Mouse (Mus musculus) CH12F3 (cell line): ENCODE data around the gene Btbd18.

Experiments
- in situ Hi-C: fragments of 300-500 bp; cut with MboI; formaldehyde crosslinking; loops from 2 replicates; pipeline ENCODE4 v1.14.3; 2020; ENCODE audit warnings: low sequenced_read_pairs

Gene Btbd18

GRCm38 (mm10) chr2:84695007-84695695 lies 36.3 kb downstream of the Btbd18 start:
- in situ Hi-C loops, result no loop called here

- in situ Hi-C loops, result loop anchor here (25.0 kb wide), 1 partner anchor 334 kb away; the partner anchor contains the start of genes P2rx3, Ssrp1 and Tnks1bp1
Observed at GRCm38 (mm10) chr2:84703497-84703896, 44.6 kb downstream of the Btbd18 start.

- in situ Hi-C loops, result loop anchor here (25.0 kb wide), 1 partner anchor 333 kb away; the partner anchor contains the start of genes P2rx3, Ssrp1 and Tnks1bp1
Observed at GRCm38 (mm10) chr2:84704329-84704728, 45.5 kb downstream of the Btbd18 start.

DNA sequence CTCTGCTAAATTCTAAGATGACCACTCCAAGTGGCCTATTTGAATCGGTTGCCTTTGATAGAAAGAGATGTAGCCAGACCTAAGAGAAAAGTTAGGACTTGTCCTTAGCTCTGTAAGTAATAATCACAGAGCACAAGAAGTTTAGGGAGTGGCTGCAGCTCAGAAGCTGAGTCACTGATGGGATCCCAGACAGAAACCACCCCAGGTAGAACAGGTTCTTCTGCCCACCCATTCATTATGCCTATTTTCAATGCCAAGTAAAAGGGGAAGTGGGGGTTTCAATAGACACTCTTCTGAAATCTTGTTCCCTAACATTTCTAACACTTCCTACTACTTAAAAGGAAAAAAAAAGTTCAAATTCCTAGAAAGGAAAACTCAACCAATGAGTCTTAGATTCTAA lies 46.4 kb downstream of the Btbd18 start:
- in situ Hi-C loops, result loop anchor here (25.0 kb wide), 1 partner anchor 332 kb away; the partner anchor contains the start of genes P2rx3, Ssrp1 and Tnks1bp1

- in situ Hi-C loops, result loop anchor here (25.0 kb wide), 1 partner anchor 330 kb away; the partner anchor contains the start of genes P2rx3, Ssrp1 and Tnks1bp1
Observed at GRCm38 (mm10) chr2:84707523-84707922, 48.6 kb downstream of the Btbd18 start.

GRCm38 (mm10) chr2:84711898-84712297 lies 53.0 kb downstream of the Btbd18 start:
- in situ Hi-C loops, result loop anchor here (25.0 kb wide), 1 partner anchor 325 kb away; the partner anchor contains the start of genes P2rx3, Ssrp1 and Tnks1bp1

DNA sequence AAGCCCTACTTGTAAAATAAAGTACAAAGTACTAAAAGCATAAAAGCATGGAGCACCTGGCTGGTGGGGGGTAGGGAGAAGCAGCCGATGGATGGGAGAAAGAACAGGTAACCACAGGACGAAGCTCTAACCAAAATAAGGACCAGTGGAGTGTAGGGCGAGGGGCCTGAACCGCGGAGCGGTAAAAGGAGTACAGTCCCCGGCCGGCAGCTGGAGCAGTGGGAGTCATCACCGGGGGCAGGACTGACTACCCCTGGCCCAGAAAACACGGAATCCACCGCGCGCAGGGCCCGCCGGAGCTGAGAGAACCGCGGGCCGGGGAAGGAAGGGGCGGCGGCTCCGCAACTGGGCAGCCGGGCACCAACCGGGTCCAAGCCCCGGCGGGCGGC lies 55.5 kb downstream of the Btbd18 start:
- in situ Hi-C loops, result loop anchor here (25.0 kb wide), 1 partner anchor 323 kb away; the partner anchor contains the start of genes P2rx3, Ssrp1 and Tnks1bp1

DNA sequence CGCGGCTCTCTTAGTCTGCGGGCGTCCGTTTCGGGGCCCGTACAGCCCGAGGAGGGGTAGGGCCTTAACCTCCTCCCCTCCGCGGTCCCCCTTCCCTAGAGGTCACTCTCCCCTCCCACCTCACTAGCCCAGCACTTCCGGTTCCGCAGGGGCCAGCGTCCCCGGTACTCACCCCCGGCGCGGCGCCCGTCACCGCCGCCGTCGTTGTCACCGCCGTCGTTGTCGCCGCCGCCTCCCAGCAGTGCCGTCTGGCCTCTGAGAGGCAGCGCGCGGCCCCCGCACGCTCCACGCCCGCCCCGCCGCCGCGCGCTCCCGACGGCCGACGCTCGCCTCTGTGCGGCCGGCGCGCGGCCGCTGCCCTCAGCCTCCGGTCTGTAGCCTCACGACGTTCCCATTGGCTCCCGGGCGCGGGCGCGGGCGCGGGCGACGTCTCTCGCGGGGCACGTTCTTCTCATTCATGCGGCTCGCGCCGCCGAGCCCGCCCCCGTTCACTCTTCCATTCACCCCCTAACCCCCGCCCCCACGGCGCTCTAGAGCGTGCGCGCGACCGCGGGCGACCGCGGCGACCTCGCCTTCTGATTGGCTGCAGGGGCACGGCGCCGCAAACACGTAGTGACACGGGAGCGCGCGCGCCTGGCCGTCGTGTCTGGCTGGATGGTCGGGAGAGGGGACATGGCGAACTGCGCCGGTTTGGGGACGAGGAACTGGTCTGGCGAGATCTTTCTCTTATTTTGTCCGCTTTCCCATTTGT lies 56.1 kb downstream of the Btbd18 start, which contains the start of gene Zdhhc5:
Zdhhc5 (minus strand) TSS at position 370 of the 751 bp plus-strand sequence.
- in situ Hi-C loops, result loop anchor here (25.0 kb wide), 1 partner anchor 322 kb away; the partner anchor contains the start of genes P2rx3, Ssrp1 and Tnks1bp1

DNA sequence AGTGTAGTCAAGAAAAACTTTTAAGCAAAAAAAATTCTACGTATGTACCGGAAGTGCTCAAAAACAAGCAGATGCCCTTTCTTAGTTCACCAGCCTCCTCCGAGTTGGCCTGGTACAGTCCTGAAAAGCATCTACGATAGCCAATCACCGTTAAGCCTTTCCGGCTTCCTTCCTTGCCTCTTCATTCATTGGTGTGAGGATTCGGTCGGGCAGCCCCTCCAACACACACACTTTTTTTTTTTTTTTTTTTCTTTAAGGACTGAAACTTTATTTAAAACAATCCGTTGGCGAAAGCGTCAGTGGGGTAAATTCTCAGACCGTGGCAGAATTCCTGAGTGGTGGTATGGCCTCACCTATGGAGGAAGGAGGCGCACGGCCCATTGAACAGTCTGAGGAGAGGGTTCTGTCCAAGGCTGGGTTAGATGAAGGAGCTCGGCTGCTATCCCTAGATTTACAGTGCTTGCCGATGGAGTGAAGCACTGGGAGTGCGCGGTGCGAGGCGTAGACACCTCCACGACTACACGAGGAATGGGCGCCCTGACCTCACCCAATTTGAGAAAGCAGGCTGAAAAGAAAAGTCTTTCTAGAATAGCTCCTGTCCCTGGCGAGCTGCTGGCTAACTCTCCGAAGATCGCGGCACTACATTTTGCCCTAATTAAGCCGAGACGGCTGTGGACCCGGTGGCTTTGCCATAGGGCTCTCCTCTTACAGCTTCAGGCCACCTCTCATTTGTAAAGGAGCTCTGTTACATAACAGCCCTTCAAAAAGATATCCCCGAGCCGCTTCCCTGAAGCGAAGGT lies 56.9 kb downstream of the Btbd18 start:
- in situ Hi-C loops, result loop anchor here (25.0 kb wide), 1 partner anchor 322 kb away; the partner anchor contains the start of genes P2rx3, Ssrp1 and Tnks1bp1

DNA sequence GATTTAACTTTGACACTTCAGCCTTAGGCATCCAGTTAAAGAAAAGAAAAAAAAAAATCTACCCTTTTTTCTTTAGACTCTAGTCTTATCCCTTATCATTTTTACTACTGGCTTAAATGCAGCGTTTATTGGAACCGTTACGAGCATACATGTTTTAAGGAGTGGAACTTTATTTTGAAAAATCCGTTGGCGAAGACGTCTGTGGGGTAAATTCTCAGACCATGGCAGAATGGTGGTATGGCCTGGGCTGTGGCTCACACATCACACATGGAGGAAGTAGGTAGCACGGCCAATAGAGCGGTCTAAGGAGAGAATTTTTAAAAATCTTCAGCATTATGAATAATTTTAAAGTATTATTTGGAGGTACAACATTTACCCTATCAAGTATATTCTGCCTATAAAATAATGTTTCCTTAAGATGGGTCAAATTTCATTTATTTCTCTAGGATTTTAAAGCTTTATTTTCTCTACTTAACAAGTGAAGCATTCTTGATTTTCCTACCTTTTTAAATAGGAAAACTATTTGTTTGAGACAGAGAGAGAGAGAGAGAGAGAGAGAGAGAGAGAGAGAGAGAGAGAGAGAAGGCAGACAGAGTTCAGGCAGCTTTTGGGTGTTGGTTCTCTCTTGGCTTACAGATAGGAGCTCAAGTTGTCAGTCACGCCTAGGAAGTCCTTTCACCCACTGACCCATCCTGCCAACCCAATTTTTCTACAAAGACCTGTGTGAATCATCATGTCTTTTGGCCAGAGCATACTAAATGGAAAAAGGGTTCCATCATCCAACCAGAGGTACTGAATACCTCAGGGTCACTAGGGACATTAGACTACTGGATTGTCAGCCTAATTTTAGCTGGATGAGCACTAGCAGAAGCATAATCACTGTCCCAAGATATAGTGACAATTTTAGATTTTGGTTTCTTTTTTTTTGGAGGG lies 57.8 kb downstream of the Btbd18 start:
- in situ Hi-C loops, result loop anchor here (25.0 kb wide), 1 partner anchor 321 kb away; the partner anchor contains the start of genes P2rx3, Ssrp1 and Tnks1bp1

DNA sequence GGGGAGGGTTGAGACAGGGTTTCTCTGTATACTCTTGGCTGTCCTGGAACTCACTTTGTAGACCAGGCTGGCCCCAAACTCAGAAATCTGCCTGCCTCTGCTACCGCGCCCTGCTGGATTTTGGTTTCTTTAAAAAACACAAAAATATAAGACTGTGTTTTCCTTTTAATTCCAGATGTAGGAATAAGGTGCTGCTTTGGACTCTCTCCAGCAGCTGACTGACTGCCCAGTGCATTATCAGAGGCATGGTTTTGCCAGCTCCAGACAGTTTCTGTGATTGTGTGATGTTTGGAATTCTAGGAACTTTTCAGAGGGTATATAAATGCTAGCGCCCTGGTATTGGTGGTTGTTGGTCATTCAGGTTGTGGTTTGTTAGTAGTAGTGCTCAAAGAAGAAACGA lies 58.5 kb downstream of the Btbd18 start:
- in situ Hi-C loops, result loop anchor here (25.0 kb wide), 1 partner anchor 320 kb away; the partner anchor contains the start of genes P2rx3, Ssrp1 and Tnks1bp1
